Mouse (Mus musculus) splenic B cell, adult 2 months (primary cell): Measurements from ENCODE around the gene Tekt1.

Experiments used
- DNase-seq: peaks from one replicate; pipeline ENCODE4 v3.0.0-alpha.2; 2011; ENCODE audit warnings: low read depth, low spot score
- H3K27me3 ChIP-seq: 2 replicates; pipeline ENCODE4 v1.6.1; 2012; ENCODE audit warnings: mild to moderate bottlenecking, low read length, moderate library complexity, mixed read lengths; ENCODE audit not compliant: control insufficient read depth, poor library complexity, insufficient read depth, severe bottlenecking
- H3K36me3 ChIP-seq: 2 replicates; pipeline ENCODE4 v1.6.1; 2012; ENCODE audit warnings: mild to moderate bottlenecking, low read length, moderate library complexity, mixed read lengths; ENCODE audit not compliant: control insufficient read depth, poor library complexity, insufficient read depth, severe bottlenecking

The Tekt1 gene

GRCm38 (mm10) chr11:72397811-72398525 lies 35.7 kb upstream of the Tekt1 start:
- Histone ChIP-seq H3K36me3 (no peaks in the 10 kb centered on the region), H3K27me3 (no peaks in the 10 kb centered on the region)
- DNase-seq, result no peak

- no peaks in the 10 kb centered on the region for H3K27me3 ChIP-seq
- no peaks in the 10 kb centered on the region for H3K36me3 ChIP-seq
- no peak for DNase-seq
These were observed 34.8 kb upstream of the Tekt1 start for GRCm38 (mm10) chr11:72397072-72397471.

DNA sequence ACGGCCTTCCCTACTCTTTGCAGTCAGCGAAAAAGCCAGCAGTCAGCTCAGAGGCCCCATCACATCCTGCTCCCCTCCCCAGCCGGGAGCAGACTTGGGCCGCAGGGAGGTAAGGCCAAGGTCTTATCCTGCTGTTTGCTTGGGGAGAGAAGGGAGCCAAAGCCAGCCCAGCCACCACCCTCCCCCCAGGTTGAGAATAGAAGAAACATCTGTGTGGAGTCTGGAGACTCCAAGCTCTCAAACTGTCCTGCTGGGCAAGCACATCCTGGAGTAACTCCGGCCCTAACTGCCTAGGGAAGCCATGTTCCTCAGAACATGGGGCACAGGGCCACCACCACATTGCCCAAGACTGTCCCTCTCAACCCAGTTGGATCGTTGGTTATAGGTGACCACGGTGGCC lies 34.4 kb upstream of the Tekt1 start:
- Histone ChIP-seq H3K27me3 (no peaks in the 10 kb centered on the region), H3K36me3 (no peaks in the 10 kb centered on the region)
- DNase-seq, result no peak

- DNase-seq, result no peak
- H3K36me3 ChIP-seq, result no peaks in the 10 kb centered on the region
- H3K27me3 ChIP-seq, result no peaks in the 10 kb centered on the region
These were observed 33.4 kb upstream of the Tekt1 start for GRCm38 (mm10) chr11:72395652-72396051.

GRCm38 (mm10) chr11:72394694-72395093 lies 32.5 kb upstream of the Tekt1 start:
- Histone ChIP-seq H3K36me3 (no peaks in the 10 kb centered on the region), H3K27me3 (no peaks in the 10 kb centered on the region)
- DNase-seq, result no peak

DNA sequence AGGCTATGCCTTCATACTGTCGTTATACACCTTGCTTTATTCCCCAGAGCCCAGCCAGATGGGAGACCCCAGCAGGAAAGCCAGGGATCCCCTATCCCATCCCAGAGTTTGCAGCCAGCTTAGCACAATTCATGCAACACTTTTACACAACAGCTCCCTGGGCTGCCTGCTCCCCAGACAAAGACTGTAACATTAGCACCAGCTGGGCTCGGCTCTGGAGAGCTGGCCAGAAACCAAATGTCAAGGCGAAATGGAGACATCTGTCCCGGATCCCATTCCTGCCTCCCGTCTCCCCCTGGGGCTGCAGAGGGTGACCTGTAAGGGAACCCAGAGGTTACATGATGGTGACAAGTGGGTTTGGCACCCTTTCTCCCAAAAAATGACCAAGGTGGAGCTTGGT lies 31.4 kb upstream of the Tekt1 start:
- Histone ChIP-seq H3K36me3 (no peaks in the 10 kb centered on the region), H3K27me3 (no peaks in the 10 kb centered on the region)
- no peak for DNase-seq

DNA sequence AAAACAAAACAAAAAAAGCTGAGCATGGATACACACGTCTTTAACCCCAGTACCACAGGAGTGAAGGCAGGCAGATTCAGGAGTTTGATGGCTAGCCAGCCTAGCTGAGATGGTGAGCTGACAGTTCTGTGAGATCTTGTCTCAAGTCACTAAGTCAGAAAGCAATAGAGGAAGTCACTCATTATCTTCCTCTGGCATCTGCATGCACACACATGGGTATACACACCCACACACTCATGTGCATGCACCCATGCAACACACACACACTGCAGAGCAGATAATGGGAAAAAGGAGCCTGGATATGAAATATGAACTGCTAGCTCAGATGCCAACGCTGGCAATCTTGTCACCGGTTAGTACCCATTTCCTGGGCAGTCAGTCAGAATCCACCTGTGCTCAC lies 31.0 kb upstream of the Tekt1 start:
- no peak for DNase-seq
- Histone ChIP-seq H3K36me3 (no peaks in the 10 kb centered on the region), H3K27me3 (no peaks in the 10 kb centered on the region)

GRCm38 (mm10) chr11:72391181-72391580 lies 28.9 kb upstream of the Tekt1 start:
- no peak for DNase-seq
- Histone ChIP-seq H3K36me3 (no peaks in the 10 kb centered on the region), H3K27me3 (no peaks in the 10 kb centered on the region)

GRCm38 (mm10) chr11:72389407-72390142 lies 27.3 kb upstream of the Tekt1 start:
- Histone ChIP-seq H3K36me3 (no peaks in the 10 kb centered on the region), H3K27me3 (no peaks in the 10 kb centered on the region)
- DNase-seq, result no peak

DNA sequence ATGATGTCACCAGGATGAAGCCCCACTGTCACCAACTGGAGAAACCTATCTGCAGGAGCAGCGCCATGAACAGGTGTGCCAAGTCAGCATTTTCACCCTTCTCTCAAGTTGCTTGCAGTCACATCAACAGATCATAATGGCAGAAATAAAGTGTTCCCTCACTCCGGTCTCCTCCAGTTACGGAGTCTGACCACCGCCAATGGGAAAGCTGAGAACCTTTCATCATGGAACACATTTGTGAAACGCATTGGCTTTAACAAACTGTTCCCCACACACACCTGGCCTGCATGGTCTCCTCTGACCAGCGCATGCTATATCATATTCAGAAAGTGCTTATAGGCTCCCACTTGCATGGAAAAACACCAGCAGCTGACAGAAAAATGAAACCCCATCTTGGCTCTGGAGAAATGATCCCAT lies 25.9 kb upstream of the Tekt1 start:
- Histone ChIP-seq H3K36me3 (no peaks in the 10 kb centered on the region), H3K27me3 (no peaks in the 10 kb centered on the region)
- no peak for DNase-seq

- H3K27me3 ChIP-seq, result no peaks in the 10 kb centered on the region
- no peak for DNase-seq
- H3K36me3 ChIP-seq, result no peaks in the 10 kb centered on the region
These were observed 17.1 kb upstream of the Tekt1 start for GRCm38 (mm10) chr11:72379351-72379750.

- Histone ChIP-seq H3K36me3 (no peaks in the 10 kb centered on the region), H3K27me3 (no peaks in the 10 kb centered on the region)
- no peak for DNase-seq
These were observed 16.0 kb upstream of the Tekt1 start for GRCm38 (mm10) chr11:72378222-72378621.

DNA sequence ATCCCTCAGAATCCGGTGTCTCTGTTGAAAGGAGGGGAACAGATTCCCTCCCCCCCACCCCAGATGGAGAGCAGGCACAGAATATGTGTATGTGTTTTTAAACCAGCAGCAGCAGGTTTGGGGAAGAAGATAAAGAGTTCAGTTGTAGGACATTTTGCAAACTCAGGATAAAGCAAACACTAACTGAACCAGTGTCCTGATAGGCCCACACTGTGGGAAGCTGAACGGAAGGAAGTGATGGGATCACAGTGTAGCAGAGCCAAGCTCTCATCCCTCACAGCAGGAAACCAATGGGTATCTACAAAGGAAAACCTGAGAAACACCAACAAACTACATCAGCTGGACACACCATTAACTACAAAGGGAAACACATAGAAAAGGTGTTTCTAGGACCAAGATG lies 14.3 kb upstream of the Tekt1 start:
- no peaks in the 10 kb centered on the region for H3K27me3 ChIP-seq
- no peak for DNase-seq
- H3K36me3 ChIP-seq, result no peaks in the 10 kb centered on the region

DNA sequence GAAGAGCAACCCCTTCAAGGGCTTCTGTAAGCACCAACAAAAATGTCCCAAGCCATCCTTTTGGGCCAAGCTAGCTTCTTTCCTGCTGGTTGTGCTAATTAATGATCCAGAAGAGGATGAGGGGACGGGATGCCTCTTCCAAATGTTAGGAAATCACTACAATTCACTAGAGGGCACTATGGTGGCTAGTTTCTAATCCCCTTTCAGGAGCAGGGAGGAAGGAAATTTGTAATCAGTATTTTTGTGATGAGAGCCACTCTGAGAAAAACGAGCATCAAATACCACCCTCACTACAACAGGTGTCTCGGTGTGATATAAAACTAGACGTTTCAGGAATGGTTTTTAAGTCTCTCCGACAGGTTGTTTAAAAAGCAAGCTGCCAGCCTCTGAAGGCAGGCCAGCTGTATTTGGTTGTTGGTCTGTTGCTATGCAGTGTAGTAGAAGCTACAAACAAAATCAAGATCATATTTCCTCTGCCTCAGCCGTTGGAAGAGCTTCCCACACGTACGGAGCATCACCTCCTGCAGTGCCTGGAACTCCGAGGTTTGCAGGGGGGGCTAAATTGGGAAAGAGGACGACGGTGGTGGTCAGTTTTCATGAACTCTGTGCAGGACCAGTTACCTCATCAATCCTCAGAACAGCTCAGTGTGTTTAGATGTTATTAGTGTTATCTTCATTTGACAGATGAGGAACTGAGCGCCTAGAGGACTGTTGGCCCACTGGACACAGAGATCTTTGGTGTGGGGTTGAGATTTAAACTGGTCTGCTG lies 7.8 kb upstream of the Tekt1 start:
- DNase-seq, result no peak
- Histone ChIP-seq H3K36me3 (no peaks in the 10 kb centered on the region), H3K27me3 (no peaks in the 10 kb centered on the region)
